Mouse (Mus musculus) myocyte (in vitro differentiated cells): ENCODE results near the gene Jph4.

Experiments
- CEBPB ChIP-seq: IDR thresholded peaks from 2 replicates; pipeline ENCODE4 v1.6.1; 2011; ENCODE audit warnings: mild to moderate bottlenecking, moderate library complexity; ENCODE audit not compliant: poor library complexity, insufficient read depth, severe bottlenecking
- POLR2A ChIP-seq: IDR thresholded peaks from one replicate; pipeline ENCODE4 v1.6.1; 2011; ENCODE audit warnings: low read depth, mild to moderate bottlenecking, control low read depth, moderate library complexity; ENCODE audit not compliant: insufficient read length

GRCm38 (mm10) chr14:55077481-55078365 is 39.0 kb downstream of the Jph4 start:
- no peak for TF ChIP-seq POLR2A
- TF ChIP-seq CEBPB: no peak
